Mouse (Mus musculus): ENCODE measurements around the gene B4galnt4. TPM values are rescaled to one million over a fixed set of nuclear protein-coding genes. Genes with fewer than 3 reads are reported as not detected.

The B4galnt4 gene
- polyA plus RNA-seq, 1 experiment from 2014 or later, result 22.3 TPM

DNA sequence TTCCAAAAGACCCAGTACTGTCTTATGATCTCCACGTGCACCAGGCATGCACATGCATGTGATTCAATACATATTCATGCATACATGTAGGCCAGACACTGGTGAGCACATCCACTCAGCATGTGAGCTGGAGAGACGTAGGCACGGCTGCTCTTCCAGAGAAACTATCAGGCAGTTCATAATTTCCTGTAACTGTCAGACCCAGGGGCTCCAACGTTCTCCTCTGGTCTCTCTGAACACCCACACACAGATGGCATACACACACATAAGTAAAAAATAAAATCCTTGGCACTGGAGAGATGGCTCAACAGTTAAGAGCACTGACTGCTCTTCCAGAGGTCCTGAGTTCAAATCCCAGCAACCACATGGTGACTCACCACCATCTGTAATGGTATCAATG lies 12.9 kb downstream of the B4galnt4 start:
- 84% methylated on average over 4 of the region's 4 CpGs for WGBS
- Histone ChIP-seq H3K4me3 (ENCODE audit: low read depth, low read length) (no peak overlapping the region), H3K27ac (ENCODE audit: low read depth, low read length) (no peak overlapping the region), H3K9me3 (ENCODE audit: control insufficient read depth, low read length) (no peaks in the 10 kb centered on the region), H3K4me2 (ENCODE audit: low read depth, low read length, severe bottlenecking) (no peak overlapping the region), H3K36me3 (ENCODE audit: control insufficient read depth, insufficient read depth, low read length) (no peaks in the 10 kb centered on the region), H3K27me3 (ENCODE audit: control insufficient read depth, insufficient read depth, low read length) (peaks cover 10% of the 10 kb centered on the region; the same call in 1 of the 2 replicates), H3K4me1 (replicated peaks; ENCODE audit: control insufficient read depth, insufficient read depth, low read length) (0 out of 2 replicates have a peak, but pooled peaks cover 3% of the 10 kb centered on the region), H3K9ac (ENCODE audit: low read length) (no peak overlapping the region)
- no peak for ATAC-seq (replicated peaks; ENCODE audit: low FRiP score)
- DNase-seq (ENCODE audit: low spot score), result no peak

DNA sequence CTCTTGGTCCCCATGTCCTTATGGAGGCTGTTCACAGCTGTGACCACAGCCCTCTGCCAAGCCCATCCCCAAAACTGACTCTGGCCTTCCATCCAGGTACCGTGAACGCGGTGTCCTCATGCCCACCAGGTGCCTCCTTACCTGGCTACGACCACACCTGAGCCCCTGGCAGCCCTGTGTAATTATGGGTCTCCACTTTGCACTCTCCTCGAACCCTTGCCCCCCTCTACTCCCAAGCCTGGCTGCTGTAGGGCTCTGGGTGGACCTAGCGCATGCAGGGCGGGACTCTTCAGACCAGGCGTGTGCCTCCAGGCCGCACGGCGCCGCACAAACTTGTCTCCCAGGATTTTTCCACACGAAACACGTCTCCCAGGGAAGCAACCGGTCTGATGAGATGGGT lies 16.9 kb downstream of the B4galnt4 start, which contains the start of gene Pkp3:
TSS of gene Pkp3 (plus strand) at position 378 of the 400 bp plus-strand sequence.
- DNase-seq (ENCODE audit: low spot score) (no peak), ATAC-seq (replicated peaks; ENCODE audit: low FRiP score) (no peak)
- WGBS, result 87% methylated on average over 15 of the region's 15 CpGs

DNA sequence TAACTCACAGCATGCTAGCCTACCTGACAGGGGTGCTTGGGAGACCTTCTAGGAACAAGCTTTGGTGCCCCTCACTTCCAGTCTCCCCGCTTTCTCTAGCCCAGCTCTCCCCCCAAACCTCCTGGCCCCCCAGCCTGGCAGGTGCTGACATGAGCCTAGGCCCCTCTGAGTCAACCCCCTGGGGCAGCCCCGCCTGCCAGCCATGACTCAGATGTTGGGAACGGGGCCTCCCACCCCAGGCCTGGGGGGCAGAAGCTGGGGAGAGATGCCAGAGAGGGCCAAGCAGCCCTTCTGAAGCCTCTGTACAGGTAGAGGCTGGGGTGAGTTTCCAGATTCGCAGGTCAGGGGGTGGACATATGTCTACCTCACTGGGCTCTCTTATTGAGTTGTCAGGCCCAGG lies 18.0 kb downstream of the B4galnt4 start:
- no peak overlapping the region for H3K27ac ChIP-seq (ENCODE audit: low read depth, low read length)
- no peak overlapping the region for H3K9ac ChIP-seq (ENCODE audit: low read length)
- WGBS, result 82% methylated on average over 4 of the region's 4 CpGs
- no peaks in the 10 kb centered on the region for H3K36me3 ChIP-seq (ENCODE audit: control insufficient read depth, insufficient read depth, low read length)
- no peaks in the 10 kb centered on the region; the same call in 1 of the 2 replicates for H3K27me3 ChIP-seq (ENCODE audit: control insufficient read depth, insufficient read depth, low read length)
- H3K4me3 ChIP-seq (ENCODE audit: low read depth, low read length), result no peak overlapping the region
- H3K4me2 ChIP-seq (ENCODE audit: low read depth, low read length, severe bottlenecking), result no peak overlapping the region
- ATAC-seq (replicated peaks; ENCODE audit: low FRiP score) (no peak), DNase-seq (ENCODE audit: low spot score) (no peak)
- no peaks in the 10 kb centered on the region for H3K4me1 ChIP-seq (replicated peaks; ENCODE audit: control insufficient read depth, insufficient read depth, low read length)
- no peaks in the 10 kb centered on the region for H3K9me3 ChIP-seq (ENCODE audit: control insufficient read depth, low read length)

More for the DNA sequence above, 16.9 kb downstream of the B4galnt4 start, which contains the start of gene Pkp3:
- no peak within 1 kb of the TSS for H3K9ac ChIP-seq (ENCODE audit: low read length)
- no peaks in the 10 kb centered on the region for H3K4me1 ChIP-seq (replicated peaks; ENCODE audit: control insufficient read depth, insufficient read depth, low read length)
- H3K9me3 ChIP-seq (ENCODE audit: control insufficient read depth, low read length), result no peaks in the 10 kb centered on the region
- no peak within 1 kb of the TSS for H3K4me3 ChIP-seq (ENCODE audit: low read depth, low read length)
- H3K27ac ChIP-seq (ENCODE audit: low read depth, low read length), result no peak within 1 kb of the TSS
- no peaks in the 10 kb centered on the region; the same call in 1 of the 2 replicates for H3K27me3 ChIP-seq (ENCODE audit: control insufficient read depth, insufficient read depth, low read length)
- H3K36me3 ChIP-seq (ENCODE audit: control insufficient read depth, insufficient read depth, low read length), result no peaks in the 10 kb centered on the region
- H3K4me2 ChIP-seq (ENCODE audit: low read depth, low read length, severe bottlenecking), result no peak within 1 kb of the TSS

DNA sequence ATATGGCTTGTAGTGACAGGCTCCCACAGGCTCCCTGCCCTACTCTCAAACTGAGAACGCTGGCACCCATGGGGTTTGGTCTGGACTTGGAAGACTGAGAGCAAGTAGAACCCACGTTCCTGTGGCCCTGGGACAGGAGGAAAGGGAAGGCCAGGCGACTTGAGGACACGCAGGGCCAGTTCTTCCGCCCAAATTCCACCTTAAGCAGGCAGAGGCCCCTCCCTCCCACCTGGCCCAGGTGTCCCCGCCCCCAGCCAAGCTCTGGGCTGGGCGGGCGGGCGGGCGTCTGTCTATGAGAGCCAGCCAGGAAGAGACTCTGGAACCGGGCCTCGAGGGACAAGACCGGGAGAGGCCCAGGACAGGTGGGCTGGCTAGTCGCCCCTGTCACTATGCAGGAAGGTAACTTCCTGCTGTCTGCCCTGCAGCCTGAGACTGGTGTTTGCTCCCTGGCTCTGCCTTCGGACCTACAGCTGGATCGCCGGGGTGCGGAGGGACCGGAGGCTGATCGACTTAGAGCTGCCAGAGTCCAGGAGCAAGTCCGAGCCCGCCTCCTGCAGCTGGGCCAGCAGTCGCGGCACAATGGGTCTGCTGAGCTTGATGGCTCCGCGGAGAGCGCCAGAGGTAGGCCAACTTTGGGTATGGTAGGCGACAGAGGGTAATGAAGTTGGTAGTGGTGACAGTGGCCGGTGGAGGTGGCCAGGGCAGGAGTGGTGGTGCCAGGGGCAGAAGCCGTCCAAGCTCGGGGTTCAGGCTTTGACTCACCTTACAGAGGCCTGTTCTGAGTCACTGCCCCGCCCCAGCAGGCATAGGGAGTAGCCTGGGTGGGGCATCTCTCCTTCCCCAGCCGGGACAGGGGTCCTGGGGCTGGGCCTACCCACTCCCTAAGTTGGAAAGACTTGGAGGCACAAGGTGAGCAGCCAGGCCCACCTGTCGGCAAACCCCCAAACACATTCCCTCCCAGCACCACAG lies 18.9 kb downstream of the B4galnt4 start:
- no peaks in the 10 kb centered on the region for H3K9me3 ChIP-seq (ENCODE audit: control insufficient read depth, low read length)
- no peak for ATAC-seq (replicated peaks; ENCODE audit: low FRiP score)
- no peaks in the 10 kb centered on the region for H3K36me3 ChIP-seq (ENCODE audit: control insufficient read depth, insufficient read depth, low read length)
- no peak for DNase-seq (ENCODE audit: low spot score)
- no peaks in the 10 kb centered on the region; the same call in 1 of the 2 replicates for H3K27me3 ChIP-seq (ENCODE audit: control insufficient read depth, insufficient read depth, low read length)
- no peaks in the 10 kb centered on the region for H3K4me1 ChIP-seq (replicated peaks; ENCODE audit: control insufficient read depth, insufficient read depth, low read length)
- H3K9ac ChIP-seq (ENCODE audit: low read length), result no peak overlapping the region
- no peak overlapping the region for H3K4me2 ChIP-seq (ENCODE audit: low read depth, low read length, severe bottlenecking)
- 21% methylated on average over 34 of the region's 34 CpGs for WGBS
- no peak overlapping the region for H3K4me3 ChIP-seq (ENCODE audit: low read depth, low read length)
- no peak overlapping the region for H3K27ac ChIP-seq (ENCODE audit: low read depth, low read length)

DNA sequence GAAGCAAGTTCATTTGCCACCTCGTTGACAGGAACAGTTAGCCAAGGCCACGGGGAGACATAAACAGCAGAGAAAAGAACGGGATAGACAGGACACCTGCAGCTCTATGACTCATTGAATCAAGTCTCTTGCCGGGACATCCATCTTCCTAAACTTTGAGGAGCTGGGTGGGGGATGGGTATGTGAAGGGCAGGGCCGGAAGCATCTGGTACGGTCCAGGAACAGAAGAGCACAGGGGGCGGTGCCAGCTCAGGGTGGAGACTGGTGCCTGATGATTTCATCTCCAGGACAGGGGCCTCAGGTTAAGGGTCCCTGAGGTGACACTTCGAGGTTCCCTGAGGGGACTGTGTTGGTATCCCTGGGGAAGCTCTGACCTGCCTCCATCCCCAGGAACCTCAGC lies 27.0 kb downstream of the B4galnt4 start:
- Histone ChIP-seq H3K4me1 (replicated peaks; ENCODE audit: control insufficient read depth, insufficient read depth, low read length) (0 out of 2 replicates have a peak, but pooled peaks cover 2% of the 10 kb centered on the region), H3K27ac (ENCODE audit: low read depth, low read length) (no peak overlapping the region), H3K4me3 (ENCODE audit: low read depth, low read length) (no peak overlapping the region), H3K9me3 (ENCODE audit: control insufficient read depth, low read length) (no peaks in the 10 kb centered on the region), H3K27me3 (ENCODE audit: control insufficient read depth, insufficient read depth, low read length) (peaks cover 22% of the 10 kb centered on the region), H3K4me2 (ENCODE audit: low read depth, low read length, severe bottlenecking) (no peak overlapping the region), H3K9ac (ENCODE audit: low read length) (no peak overlapping the region), H3K36me3 (ENCODE audit: control insufficient read depth, insufficient read depth, low read length) (no peaks in the 10 kb centered on the region)
- WGBS, result 53% methylated on average over 8 of the region's 8 CpGs
- DNase-seq (ENCODE audit: low spot score), result no peak
- no peak for ATAC-seq (replicated peaks; ENCODE audit: low FRiP score)

DNA sequence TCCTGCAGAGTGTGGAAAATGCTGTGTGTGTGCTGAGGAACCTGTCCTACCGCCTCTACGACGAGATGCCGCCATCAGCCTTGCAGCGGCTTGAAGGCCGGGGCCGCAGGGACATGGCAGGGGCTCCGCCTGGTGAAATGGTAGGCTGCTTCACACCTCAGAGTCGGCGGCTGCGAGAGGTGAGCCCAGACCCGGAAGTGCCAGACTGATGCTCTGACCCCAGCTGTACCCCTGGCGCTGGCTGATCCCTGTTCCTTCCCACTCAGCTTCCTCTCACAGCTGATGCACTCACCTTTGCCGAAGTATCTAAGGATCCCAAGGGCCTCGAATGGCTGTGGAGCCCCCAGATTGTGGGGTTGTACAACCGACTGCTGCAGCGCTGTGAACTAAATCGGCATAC lies 27.6 kb downstream of the B4galnt4 start:
- H3K27ac ChIP-seq (ENCODE audit: low read depth, low read length), result no peak overlapping the region

DNA sequence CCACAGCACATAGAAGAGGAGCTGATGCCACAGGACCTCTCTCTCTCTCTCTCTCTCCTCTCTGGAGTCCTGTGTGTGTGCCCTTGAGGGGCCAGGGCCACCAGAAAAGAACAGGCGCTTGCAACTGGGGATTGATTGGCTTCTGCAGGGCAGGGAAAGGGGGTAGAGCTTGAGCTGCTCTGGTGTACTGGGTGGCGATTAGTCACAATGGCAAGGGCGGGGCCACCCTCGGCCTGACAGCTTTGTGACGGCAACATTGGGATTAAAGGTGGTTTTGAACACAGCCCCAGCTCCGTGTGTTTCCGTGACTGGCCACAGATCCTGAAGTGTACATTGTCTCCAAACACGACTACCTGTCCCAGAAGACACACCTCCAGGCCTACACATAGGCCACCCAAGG lies 29.3 kb downstream of the B4galnt4 start:
- Histone ChIP-seq H3K4me1 (replicated peaks; ENCODE audit: control insufficient read depth, insufficient read depth, low read length) (0 out of 2 replicates have a peak, but pooled peaks cover 2% of the 10 kb centered on the region), H3K4me2 (ENCODE audit: low read depth, low read length, severe bottlenecking) (no peak overlapping the region), H3K4me3 (ENCODE audit: low read depth, low read length) (no peak overlapping the region), H3K9ac (ENCODE audit: low read length) (no peak overlapping the region), H3K9me3 (ENCODE audit: control insufficient read depth, low read length) (no peaks in the 10 kb centered on the region), H3K36me3 (ENCODE audit: control insufficient read depth, insufficient read depth, low read length) (no peaks in the 10 kb centered on the region), H3K27ac (ENCODE audit: low read depth, low read length) (no peak overlapping the region), H3K27me3 (ENCODE audit: control insufficient read depth, insufficient read depth, low read length) (peaks cover 22% of the 10 kb centered on the region)
- ATAC-seq (replicated peaks; ENCODE audit: low FRiP score) (no peak), DNase-seq (ENCODE audit: low spot score) (no peak)
- 54% methylated on average over 8 of the region's 8 CpGs for WGBS

More for the DNA sequence above, 27.6 kb downstream of the B4galnt4 start:
- no peaks in the 10 kb centered on the region for H3K36me3 ChIP-seq (ENCODE audit: control insufficient read depth, insufficient read depth, low read length)
- H3K4me3 ChIP-seq (ENCODE audit: low read depth, low read length), result no peak overlapping the region
- 0 out of 2 replicates have a peak overlapping the region, but pooled peaks have one; percentile 8 for H3K4me2 ChIP-seq (ENCODE audit: low read depth, low read length, severe bottlenecking)
- no peaks in the 10 kb centered on the region for H3K9me3 ChIP-seq (ENCODE audit: control insufficient read depth, low read length)
- DNase-seq (ENCODE audit: low spot score), result no peak
- H3K9ac ChIP-seq (ENCODE audit: low read length), result no peak overlapping the region; the same call in 1 of the 2 replicates
- H3K4me1 ChIP-seq (replicated peaks; ENCODE audit: control insufficient read depth, insufficient read depth, low read length), result 0 out of 2 replicates have a peak, but pooled peaks cover 2% of the 10 kb centered on the region
- ATAC-seq (replicated peaks; ENCODE audit: low FRiP score), result no peak
- WGBS, result 25% methylated on average over 18 of the region's 18 CpGs
- H3K27me3 ChIP-seq (ENCODE audit: control insufficient read depth, insufficient read depth, low read length), result peaks cover 22% of the 10 kb centered on the region

DNA sequence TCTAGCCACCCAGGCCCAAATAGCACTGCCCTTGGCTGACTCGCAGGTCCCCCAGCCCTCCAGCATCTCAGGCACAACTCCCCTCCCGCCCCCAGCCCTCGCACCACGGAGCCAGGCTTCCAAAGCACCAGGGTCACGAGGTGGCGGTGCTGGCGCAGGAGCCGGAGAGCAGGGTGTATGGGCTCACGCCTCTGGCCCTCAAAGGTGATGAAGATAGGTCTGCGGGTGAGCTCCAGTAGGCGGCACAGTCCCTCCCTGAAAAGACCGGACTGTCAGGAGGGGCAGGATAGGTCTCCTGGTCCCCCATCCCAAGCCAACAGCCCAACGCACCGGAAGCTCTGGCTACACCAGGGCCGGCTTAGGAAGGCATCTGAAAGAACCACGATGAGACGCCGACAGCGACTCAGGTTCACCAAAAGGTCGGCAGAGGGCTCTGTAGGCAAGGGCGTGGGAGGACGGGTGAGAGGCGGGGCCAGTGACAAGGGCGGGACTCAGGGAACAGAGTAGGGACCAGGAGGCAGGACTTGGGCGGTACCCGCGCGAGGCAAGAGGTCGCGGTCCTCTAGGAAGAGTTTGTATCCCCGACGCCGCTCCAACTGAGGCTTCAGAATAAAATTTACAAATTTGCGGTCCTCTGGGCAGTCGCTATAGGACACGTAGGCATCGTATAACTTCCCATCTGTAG lies 31.3 kb downstream of the B4galnt4 start:
- Histone ChIP-seq H3K27ac (ENCODE audit: low read depth, low read length) (no peak overlapping the region), H3K27me3 (ENCODE audit: control insufficient read depth, insufficient read depth, low read length) (peaks cover 22% of the 10 kb centered on the region), H3K4me1 (replicated peaks; ENCODE audit: control insufficient read depth, insufficient read depth, low read length) (0 out of 2 replicates have a peak, but pooled peaks cover 2% of the 10 kb centered on the region), H3K9ac (ENCODE audit: low read length) (peak overlapping the region; percentile 24; the same call in 1 of the 2 replicates), H3K4me3 (ENCODE audit: low read depth, low read length) (no peak overlapping the region; the same call in 1 of the 2 replicates), H3K9me3 (ENCODE audit: control insufficient read depth, low read length) (no peaks in the 10 kb centered on the region), H3K36me3 (ENCODE audit: control insufficient read depth, insufficient read depth, low read length) (no peaks in the 10 kb centered on the region), H3K4me2 (ENCODE audit: low read depth, low read length, severe bottlenecking) (peak overlapping the region; percentile 49)
- DNase-seq (ENCODE audit: low spot score) (peak; percentile 89), ATAC-seq (replicated peaks; ENCODE audit: low FRiP score) (peak; percentile 88)
- WGBS, result 5% methylated on average over 37 of the region's 37 CpGs

Data from forebrain, embryonic 11.5 days (tissue).